Mouse (Mus musculus) forebrain, embryonic 14.5 days (tissue): Measurements from ENCODE around the gene Agbl4. TPM values are rescaled to one million over a fixed set of nuclear protein-coding genes. Genes with fewer than 3 reads are reported as not detected.

Source experiments
- ATAC-seq: fragments of 200-750 bp; cut with Nextera tagmentation; 2 replicates; pipeline ENCODE4 v1.8.0; 2017; ENCODE audit warnings: mild to moderate bottlenecking, moderate library complexity
- DNase-seq: peaks from one replicate; pipeline ENCODE4 v3.0.0-alpha.2; 2015; ENCODE audit warnings: low spot score
- H3K27ac ChIP-seq: fragments of 300-500 bp; sonication (generic); 2 replicates; pipeline ENCODE4 v1.5.1; 2014; ENCODE audit warnings: low read depth, mild to moderate bottlenecking, control low read depth, low read length, moderate library complexity
- H3K27me3 ChIP-seq: fragments of 300-500 bp; sonication (generic); replicated peaks from 2 replicates; pipeline ENCODE4 v1.6.1; 2014; ENCODE audit warnings: low read length, control low read depth, mixed read lengths; ENCODE audit not compliant: control insufficient read depth, insufficient read depth
- H3K36me3 ChIP-seq: fragments of 300-500 bp; sonication (generic); 2 replicates; pipeline ENCODE4 v1.6.1; 2014; ENCODE audit warnings: low read length, control low read depth; ENCODE audit not compliant: control insufficient read depth, insufficient read depth
- H3K4me1 ChIP-seq: fragments of 300-500 bp; sonication (generic); 2 replicates; pipeline ENCODE4 v1.6.1; 2014; ENCODE audit warnings: antibody characterized with exemption, low read length, control low read depth; ENCODE audit not compliant: control insufficient read depth, insufficient read depth
- H3K4me2 ChIP-seq: fragments of 300-500 bp; sonication (generic); 2 replicates; pipeline ENCODE4 v1.6.1; 2014; ENCODE audit warnings: mild to moderate bottlenecking, control low read depth, low read length
- H3K4me3 ChIP-seq: fragments of 300-500 bp; sonication (generic); 2 replicates; pipeline ENCODE4 v1.5.1; 2014; ENCODE audit warnings: low read depth, low read length, control low read depth
- H3K9ac ChIP-seq: fragments of 300-500 bp; sonication (generic); 2 replicates; pipeline ENCODE4 v1.6.1; 2014; ENCODE audit warnings: mild to moderate bottlenecking, low read length, control low read depth, moderate library complexity
- H3K9me3 ChIP-seq: fragments of 300-500 bp; sonication (generic); replicated peaks from 2 replicates; pipeline ENCODE4 v1.6.1; 2016; ENCODE audit warnings: low read length, control low read depth, mixed read lengths; ENCODE audit not compliant: control insufficient read depth
- WGBS: fragments of 180-500 bp; shearing (Covaris S2); extraction: QIAGEN DNeasy Blood & Tissue Kit; methylation state at CpG from one replicate; pipeline ENCODE4 v1.1.7; 2014; 5-methylcytosine and 5-hydroxymethylcytosine counted together
- polyA plus RNA-seq: library from polyadenylated mRNA; unstranded; fragments of >200 nt; fragmentation: Nextera tagmentation; extraction: Ambion mirVana; gene quantifications from 2 replicates; pipeline ENCODE4 v1.2.1, GENCODE M21; 2014

The Agbl4 gene
- polyA plus RNA-seq, 1 experiment from 2014 or later, result 2.3 TPM

DNA sequence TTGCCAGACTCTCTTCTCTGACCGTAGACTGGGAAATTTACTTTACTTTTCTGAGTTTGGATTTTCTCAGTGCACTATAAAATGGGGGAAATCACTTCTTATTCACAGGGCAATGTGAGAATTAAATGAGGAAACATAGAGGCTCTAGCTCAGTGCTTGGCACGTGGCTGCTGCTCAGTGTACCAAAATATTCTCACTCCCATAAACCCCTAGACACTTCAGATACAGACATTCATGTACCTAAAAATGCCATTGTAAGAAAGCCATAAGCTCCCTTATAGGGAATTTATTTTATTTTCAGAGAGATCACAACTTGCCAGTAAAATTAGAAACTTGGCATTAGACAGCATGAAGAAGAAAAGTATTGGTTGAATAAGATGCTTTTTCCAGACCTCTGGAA lies 883.5 kb downstream of the Agbl4 start:
- H3K27ac ChIP-seq, result no peak overlapping the region

DNA sequence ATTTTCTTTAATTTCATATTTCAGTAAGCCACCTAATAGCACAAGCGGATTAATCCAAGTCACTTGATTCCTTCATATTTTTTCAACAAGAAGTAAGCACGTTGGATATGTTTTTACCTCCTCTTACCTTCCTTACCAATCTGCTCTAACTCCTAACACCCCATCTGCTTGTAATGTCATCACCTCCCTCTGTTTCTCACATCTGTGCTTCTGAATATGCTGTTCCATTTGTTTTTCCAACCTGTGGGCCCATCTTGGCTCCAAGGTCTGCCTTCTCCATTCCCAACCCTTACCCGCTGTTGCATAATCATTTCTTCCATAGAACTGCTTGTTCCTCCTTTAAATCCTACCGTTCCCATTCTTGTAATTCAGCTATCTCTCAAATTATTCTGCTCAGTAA lies 884.4 kb downstream of the Agbl4 start:
- WGBS, result 92% methylated on average over 4 of the region's 4 CpGs
- Histone ChIP-seq H3K9me3 (no peaks in the 10 kb centered on the region), H3K4me1 (no peaks in the 10 kb centered on the region), H3K4me3 (no peak overlapping the region), H3K27ac (no peak overlapping the region), H3K27me3 (no peaks in the 10 kb centered on the region), H3K36me3 (no peaks in the 10 kb centered on the region), H3K4me2 (no peak overlapping the region), H3K9ac (no peak overlapping the region)
- ATAC-seq (no peak), DNase-seq (no peak)

More for the DNA sequence above, 883.5 kb downstream of the Agbl4 start:
- Histone ChIP-seq H3K36me3 (no peaks in the 10 kb centered on the region), H3K9me3 (no peaks in the 10 kb centered on the region), H3K4me3 (no peak overlapping the region), H3K4me1 (no peaks in the 10 kb centered on the region), H3K4me2 (no peak overlapping the region), H3K27me3 (no peaks in the 10 kb centered on the region), H3K9ac (no peak overlapping the region)
- no peak for ATAC-seq
- 82% methylated on average over 2 of the region's 2 CpGs for WGBS
- DNase-seq, result no peak

DNA sequence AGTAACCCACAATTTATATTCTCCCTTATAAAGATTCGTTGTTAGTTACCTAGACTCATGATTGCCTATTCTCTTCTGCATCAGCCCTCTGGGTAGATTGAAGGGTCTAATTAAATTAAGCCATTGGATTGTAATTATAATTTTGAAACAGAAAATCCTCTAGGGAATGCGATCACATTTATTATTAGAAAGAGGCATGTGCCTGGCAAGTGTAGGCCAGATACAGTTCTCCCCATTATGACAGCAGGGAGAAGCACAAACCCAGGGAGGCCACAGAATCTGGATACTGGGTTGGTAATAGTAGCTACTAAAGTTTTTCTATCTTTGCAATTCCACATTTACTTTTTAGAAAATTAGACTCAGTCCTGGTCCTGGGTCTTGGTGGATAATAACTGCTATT lies 887.2 kb downstream of the Agbl4 start:
- Histone ChIP-seq H3K9ac (no peak overlapping the region), H3K36me3 (no peaks in the 10 kb centered on the region), H3K4me1 (no peaks in the 10 kb centered on the region), H3K4me3 (no peak overlapping the region), H3K9me3 (no peaks in the 10 kb centered on the region), H3K27me3 (no peaks in the 10 kb centered on the region), H3K27ac (no peak overlapping the region), H3K4me2 (no peak overlapping the region)
- WGBS, result 73% methylated on average over 2 of the region's 2 CpGs
- no peak for ATAC-seq
- DNase-seq, result no peak

DNA sequence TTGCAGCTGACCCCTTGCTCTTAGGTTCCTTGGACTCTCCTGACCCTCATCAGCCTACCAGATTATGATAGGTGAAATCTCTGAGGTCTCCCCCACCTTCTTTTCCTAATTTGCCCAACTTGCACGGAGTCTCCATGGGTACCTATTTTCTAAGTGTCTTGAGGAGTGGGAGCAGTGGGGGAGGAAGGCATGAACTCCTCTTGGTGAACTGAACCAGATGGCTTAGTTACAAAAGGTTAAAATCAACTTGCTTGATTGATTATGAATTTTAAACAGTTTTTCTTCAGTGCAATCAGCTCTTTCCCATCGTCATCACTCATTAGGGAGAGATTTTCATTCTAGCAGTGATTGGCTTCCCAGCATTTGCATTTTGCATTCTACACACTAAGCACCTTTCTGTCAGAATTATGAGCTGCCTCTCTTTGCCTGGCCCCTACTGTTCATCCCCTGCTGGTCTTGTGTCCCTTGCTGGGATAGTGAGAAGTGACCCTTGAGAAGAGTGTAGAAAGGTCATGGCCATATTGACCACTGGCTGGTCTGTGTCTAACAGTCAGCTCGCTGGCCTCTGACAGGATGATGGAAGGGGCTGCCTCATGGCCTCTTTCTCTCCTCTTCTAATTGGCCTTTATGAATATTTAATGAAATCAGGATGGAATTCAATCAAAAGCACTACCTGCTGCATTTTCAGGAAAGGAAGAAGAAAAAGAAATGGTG lies 897.2 kb downstream of the Agbl4 start:
- Histone ChIP-seq H3K36me3 (no peaks in the 10 kb centered on the region), H3K9ac (no peak overlapping the region), H3K27ac (no peak overlapping the region), H3K27me3 (no peaks in the 10 kb centered on the region), H3K4me2 (no peak overlapping the region), H3K4me3 (no peak overlapping the region), H3K4me1 (no peaks in the 10 kb centered on the region), H3K9me3 (no peaks in the 10 kb centered on the region)
- DNase-seq (peak; percentile 21), ATAC-seq (no peak)
- 58% methylated on average over 3 of the region's 3 CpGs for WGBS

DNA sequence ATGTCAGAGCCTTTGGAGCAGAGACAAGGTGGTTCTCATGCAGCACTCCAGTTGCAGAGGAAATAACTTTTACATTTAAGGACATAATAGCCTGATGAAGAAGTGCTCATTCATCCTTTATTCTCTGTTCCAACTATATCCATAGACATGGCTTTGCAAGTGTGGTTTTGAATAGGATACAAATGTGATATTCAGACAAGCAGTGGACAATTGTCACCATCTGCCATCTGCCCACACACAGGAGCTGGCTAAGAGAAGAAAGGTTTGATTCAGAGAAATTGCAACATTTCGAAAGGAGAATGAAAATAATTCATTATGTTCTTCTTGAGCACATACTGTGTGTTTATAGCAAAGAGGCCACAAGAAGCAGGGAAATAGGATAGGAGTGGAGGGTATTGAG lies 909.1 kb downstream of the Agbl4 start:
- Histone ChIP-seq H3K4me2 (no peak overlapping the region), H3K9ac (no peak overlapping the region), H3K27me3 (no peaks in the 10 kb centered on the region), H3K9me3 (peaks cover 3% of the 10 kb centered on the region; the same call in 1 of the 2 replicates), H3K4me1 (no peaks in the 10 kb centered on the region), H3K4me3 (no peak overlapping the region), H3K36me3 (no peaks in the 10 kb centered on the region), H3K27ac (no peak overlapping the region)
- no peak for ATAC-seq
- DNase-seq, result no peak
- WGBS, result 80% methylated on average over 1 of the region's 1 CpGs

DNA sequence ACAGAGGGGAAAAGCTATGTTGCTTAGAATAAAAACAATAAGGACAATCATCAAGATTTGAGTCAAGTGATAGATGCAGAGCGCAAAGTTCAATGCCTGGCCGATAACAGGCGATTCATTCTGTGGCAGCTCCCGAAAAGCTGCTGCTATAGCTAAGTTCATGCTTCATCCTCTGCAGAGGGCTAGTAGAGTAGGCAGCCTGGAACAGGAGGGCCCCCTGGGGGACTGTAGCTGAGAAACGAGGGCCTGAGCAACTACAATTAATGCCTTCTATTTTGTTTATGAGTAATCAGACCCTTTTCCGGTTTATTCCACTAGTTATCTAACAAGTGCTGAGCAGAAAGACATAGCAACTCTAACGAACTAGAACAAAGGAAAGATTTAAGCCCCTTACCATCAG lies 909.7 kb downstream of the Agbl4 start:
- ATAC-seq (no peak), DNase-seq (peak; percentile 18)
- H3K36me3 ChIP-seq, result no peaks in the 10 kb centered on the region
- WGBS, result 46% methylated on average over 7 of the region's 7 CpGs
- no peak overlapping the region for H3K4me3 ChIP-seq
- no peak overlapping the region for H3K27ac ChIP-seq
- no peak overlapping the region for H3K4me2 ChIP-seq
- H3K9ac ChIP-seq, result no peak overlapping the region
- H3K27me3 ChIP-seq, result no peaks in the 10 kb centered on the region
- H3K4me1 ChIP-seq, result no peaks in the 10 kb centered on the region
- peaks cover 3% of the 10 kb centered on the region; the same call in 1 of the 2 replicates for H3K9me3 ChIP-seq

DNA sequence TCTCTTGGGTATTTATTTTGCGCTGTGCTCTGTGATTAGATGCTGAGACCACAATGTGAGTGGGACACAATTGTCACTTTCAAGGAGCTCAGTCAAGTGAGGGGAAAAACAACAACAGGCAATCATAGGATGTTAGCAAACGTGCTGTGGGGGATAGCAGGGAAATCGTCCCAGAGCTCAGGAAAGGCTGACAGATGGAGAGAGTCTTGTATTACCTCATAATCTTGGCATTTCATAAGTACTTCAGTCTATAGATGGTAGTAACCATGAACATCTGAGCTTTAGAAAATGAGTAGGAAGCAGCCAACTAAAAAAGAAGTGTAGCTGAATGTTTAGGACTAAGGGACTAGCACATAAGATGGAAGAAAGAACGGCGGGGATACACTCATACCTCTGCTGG lies 910.2 kb downstream of the Agbl4 start:
- ATAC-seq (peak; percentile 57; the same call in 1 of the 2 replicates), DNase-seq (peak; percentile 33)
- Histone ChIP-seq H3K27ac (no peak overlapping the region), H3K27me3 (no peaks in the 10 kb centered on the region), H3K9me3 (peaks cover 3% of the 10 kb centered on the region; the same call in 1 of the 2 replicates), H3K4me1 (no peaks in the 10 kb centered on the region), H3K36me3 (no peaks in the 10 kb centered on the region), H3K4me3 (no peak overlapping the region), H3K4me2 (no peak overlapping the region), H3K9ac (no peak overlapping the region)
- 38% methylated on average over 5 of the region's 5 CpGs for WGBS

DNA sequence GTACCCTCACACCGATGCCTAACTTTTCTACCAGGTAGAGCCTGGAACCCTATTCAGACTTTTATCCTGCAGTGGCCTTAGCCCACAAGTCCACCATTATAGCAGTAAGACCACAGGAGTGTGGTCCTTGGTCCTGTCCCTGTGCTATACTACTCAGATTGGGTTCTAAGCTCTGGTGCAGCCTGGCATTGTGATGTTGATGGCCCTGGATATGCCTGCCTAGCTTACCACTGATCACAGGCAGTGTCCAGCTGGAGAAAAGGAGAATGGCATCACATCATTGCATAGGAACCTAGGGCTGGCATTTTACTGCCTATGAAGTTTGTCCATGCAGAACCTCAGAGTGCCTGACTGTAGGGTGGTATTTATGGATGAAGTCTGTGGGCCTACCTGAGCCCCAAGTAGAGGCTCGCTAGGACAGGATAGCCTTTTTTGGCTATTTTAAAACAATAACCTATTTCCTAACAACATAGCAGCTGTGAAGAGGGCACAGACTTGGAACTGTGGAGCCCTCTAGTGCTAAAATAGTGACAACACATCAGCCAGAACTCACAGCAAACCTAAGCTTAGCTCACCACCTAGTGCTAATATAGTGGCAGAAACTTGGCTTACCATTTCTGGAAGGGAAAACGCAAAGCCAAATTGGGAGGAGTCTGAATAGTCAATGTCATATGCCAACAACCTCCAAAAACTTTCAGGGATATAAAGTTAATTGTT lies 911.3 kb downstream of the Agbl4 start:
- Histone ChIP-seq H3K9ac (no peak overlapping the region), H3K4me1 (no peaks in the 10 kb centered on the region), H3K27ac (no peak overlapping the region), H3K4me2 (no peak overlapping the region), H3K4me3 (no peak overlapping the region), H3K36me3 (no peaks in the 10 kb centered on the region), H3K27me3 (no peaks in the 10 kb centered on the region), H3K9me3 (peaks cover 3% of the 10 kb centered on the region; the same call in 1 of the 2 replicates)
- ATAC-seq (no peak), DNase-seq (peak; percentile 40)
- WGBS, result 70% methylated on average over 3 of the region's 3 CpGs

DNA sequence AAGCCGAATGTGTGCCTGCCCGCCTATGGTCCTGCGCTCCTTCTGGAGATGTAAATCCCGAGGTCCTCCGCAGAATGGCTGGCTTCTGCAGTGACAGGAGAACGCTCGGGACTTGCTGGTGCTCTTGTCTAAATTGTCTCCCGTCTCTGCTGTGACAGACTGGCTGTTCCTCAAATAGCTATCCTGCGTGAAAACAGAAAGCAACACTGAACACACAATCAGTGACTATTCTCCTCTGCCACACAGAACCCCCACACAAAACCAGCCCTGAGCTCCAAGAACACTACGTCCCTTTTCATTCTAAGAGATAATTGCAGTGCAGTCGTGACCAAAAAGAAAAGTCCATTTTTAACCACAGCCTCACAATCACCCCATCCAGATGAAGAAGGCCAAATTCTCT lies 929.6 kb downstream of the Agbl4 start:
- H3K4me2 ChIP-seq, result no peak overlapping the region
- no peaks in the 10 kb centered on the region for H3K4me1 ChIP-seq
- no peak overlapping the region for H3K9ac ChIP-seq
- no peaks in the 10 kb centered on the region for H3K27me3 ChIP-seq
- 67% methylated on average over 11 of the region's 11 CpGs for WGBS
- no peak overlapping the region for H3K4me3 ChIP-seq
- H3K27ac ChIP-seq, result no peak overlapping the region
- no peaks in the 10 kb centered on the region for H3K9me3 ChIP-seq
- H3K36me3 ChIP-seq, result no peaks in the 10 kb centered on the region
- ATAC-seq (no peak), DNase-seq (no peak)
